Mouse (Mus musculus) limb, embryonic 13.5 days (tissue): ENCODE measurements around the gene Gm35549. TPM values are rescaled to one million over a fixed set of nuclear protein-coding genes. Genes with fewer than 3 reads are reported as not detected.

Source experiments
- polyA plus RNA-seq: library from polyadenylated mRNA; unstranded; fragments of >200 nt; fragmentation: Nextera tagmentation; extraction: Ambion mirVana; gene quantifications from 2 replicates; pipeline ENCODE4 v1.2.1, GENCODE M21; 2015

Gm35549 gene
- polyA plus RNA-seq, 1 experiment from 2014 or later, result 0.67 TPM

Other genes with a start within 250 kb of the Gm35549 start
- not detected in 2 replicates for gene Topaz1, start 96.7 kb downstream of the Gm35549 start, polyA plus RNA-seq
- 8.4 TPM in 2 replicates for gene Tcaim, start 38.5 kb downstream of the Gm35549 start, polyA plus RNA-seq
- gene Zfp445, start 22.0 kb upstream of the Gm35549 start, polyA plus RNA-seq, result 75.2 and 88.0 TPM in 2 replicates
- 3.7 and 4.9 TPM in 2 replicates for gene Zkscan7, start 41.6 kb upstream of the Gm35549 start, polyA plus RNA-seq
- 29.6 and 32.2 TPM in 2 replicates for gene Zfp105, start 79.0 kb upstream of the Gm35549 start, polyA plus RNA-seq
- gene 1110059G10Rik, start 107.0 kb upstream of the Gm35549 start, polyA plus RNA-seq, result 33.5 and 33.7 TPM in 2 replicates
- 58.2 and 63.6 TPM in 2 replicates for gene Kif15, start 107.0 kb upstream of the Gm35549 start, polyA plus RNA-seq
- gene Tmem42, start 177.3 kb upstream of the Gm35549 start, polyA plus RNA-seq, result 21.0 and 23.3 TPM in 2 replicates
- 0.78 and 0.88 TPM in 2 replicates for gene Tgm4, start 190.7 kb upstream of the Gm35549 start, polyA plus RNA-seq